Mouse (Mus musculus) left cerebral cortex, postnatal 25 days (tissue): ENCODE measurements around the gene Olfr791. TPM values are rescaled to one million over a fixed set of nuclear protein-coding genes. Genes with fewer than 3 reads are reported as not detected.
A peak's percentile ranks its signal among the peaks of the same experiment; 100 is the strongest.

Source experiments
- DNase-seq, 2 experiments: peaks; one replicate each; pipeline ENCODE4 v3.0.0; 2022; ENCODE audit warnings: low spot score in 2 of 2, mixed read lengths in 1 of 2
- intact Hi-C: fragments of 180-260 bp; cut with DNase I; formaldehyde crosslinking; loops from one replicate; pipeline ENCODE4 v1.15.1; 2025
- total RNA-seq, 2 experiments: library from RNA; stranded (reverse); gene quantifications; 2 replicates each; pipeline ENCODE4 v1.2.3; 2021

Gene Olfr791
- not detected for total RNA-seq

GRCm38 (mm10) chr10:129521492-129521891 is at the start of gene Olfr791:
Gene Olfr791 (plus strand): TSS chr10:129521792.
- DNase-seq, result no peak
- intact Hi-C loops, result no loop called here

DNA sequence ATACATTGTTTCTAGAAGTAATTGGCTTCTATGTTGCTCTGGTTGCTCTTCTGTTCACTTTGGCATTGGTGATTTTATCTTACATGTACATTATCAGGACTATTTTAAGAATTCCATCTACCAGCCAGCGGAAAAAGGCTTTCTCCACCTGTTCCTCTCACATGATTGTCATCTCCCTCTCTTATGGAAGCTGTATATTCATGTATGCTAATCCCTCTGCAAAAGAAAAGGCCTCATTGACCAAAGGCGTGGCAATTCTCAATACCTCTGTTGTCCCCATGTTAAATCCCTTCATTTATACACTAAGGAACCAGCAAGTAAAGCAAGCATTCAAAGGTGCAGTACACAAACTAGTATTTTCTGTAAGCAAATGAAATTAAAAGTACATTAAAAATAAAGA is 48.3 kb upstream of the Olfr791 start:
- intact Hi-C loops, result no loop called here
- no peak for DNase-seq

DNA sequence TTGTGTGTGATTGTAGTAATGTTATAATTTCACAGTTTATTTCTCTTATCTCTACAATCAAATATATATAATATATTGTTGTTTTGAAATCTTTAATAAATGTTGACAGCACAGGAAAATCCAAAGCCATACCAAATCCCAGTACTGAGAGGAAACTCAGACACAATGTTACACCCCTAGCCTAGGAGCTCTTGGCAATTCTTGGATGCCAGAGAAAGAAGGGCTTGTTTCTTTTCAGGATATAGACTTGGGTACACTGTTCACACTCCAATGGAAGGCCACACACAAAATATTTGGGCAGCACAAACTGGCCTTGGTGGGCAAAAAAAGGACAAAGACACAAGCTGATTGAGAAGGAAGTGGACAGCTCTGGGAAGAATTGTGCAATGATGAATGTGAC is 47.9 kb upstream of the Olfr791 start:
- intact Hi-C loops, result no loop called here
- DNase-seq, result no peak

- intact Hi-C loops, result no loop called here
- DNase-seq, result no peak
These were observed 37.1 kb upstream of the Olfr791 start, which contains the start of gene Olfr789 for GRCm38 (mm10) chr10:129484452-129484851. Gene Olfr789 (plus strand): TSS chr10:129484752.

DNA sequence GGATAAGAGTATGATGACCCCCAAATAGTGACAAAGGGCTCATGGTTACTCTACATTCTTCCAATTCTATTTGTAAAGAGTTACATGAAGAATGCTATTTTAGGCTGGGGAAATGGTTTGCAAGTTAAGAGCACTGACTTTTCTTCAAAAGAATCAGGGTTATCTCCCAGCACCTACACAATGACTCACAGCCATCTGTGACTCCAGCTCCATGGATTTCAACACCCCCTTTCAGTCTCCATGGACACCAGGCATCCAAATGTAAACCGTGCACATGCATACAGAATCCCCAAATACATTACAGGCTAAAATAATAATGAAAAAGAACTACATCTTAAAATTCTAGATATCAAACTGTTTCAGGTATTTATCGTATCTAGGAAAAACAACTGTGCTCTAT is 31.5 kb upstream of the Olfr791 start:
- intact Hi-C loops, result no loop called here

GRCm38 (mm10) chr10:129498192-129498591 is 23.4 kb upstream of the Olfr791 start, which contains the start of gene Olfr790:
Gene Olfr790 (plus strand): TSS chr10:129498492.
- intact Hi-C loops, result no loop called here
- no peak for DNase-seq

More for the DNA sequence above, 31.5 kb upstream of the Olfr791 start:
- DNase-seq, result peak; percentile 4 to 80

GRCm38 (mm10) chr10:129538862-129539261 is 17.3 kb downstream of the Olfr791 start, which contains the start of gene Olfr792:
Gene Olfr792 (plus strand): TSS chr10:129539162.
- intact Hi-C loops, result no loop called here
- DNase-seq, result no peak

GRCm38 (mm10) chr10:129549354-129549753 is 27.8 kb downstream of the Olfr791 start:
- peak; percentile 14 for DNase-seq
- intact Hi-C loops, result loop anchor here (2.0 kb wide), 1 partner anchor 543 kb away; no protein-coding TSS in a partner anchor

GRCm38 (mm10) chr10:129567355-129567754 is 45.8 kb downstream of the Olfr791 start, which contains the start of gene Olfr794:
Gene Olfr794 (plus strand): TSS chr10:129567655.
- no peak for DNase-seq
- intact Hi-C loops, result no loop called here

DNA sequence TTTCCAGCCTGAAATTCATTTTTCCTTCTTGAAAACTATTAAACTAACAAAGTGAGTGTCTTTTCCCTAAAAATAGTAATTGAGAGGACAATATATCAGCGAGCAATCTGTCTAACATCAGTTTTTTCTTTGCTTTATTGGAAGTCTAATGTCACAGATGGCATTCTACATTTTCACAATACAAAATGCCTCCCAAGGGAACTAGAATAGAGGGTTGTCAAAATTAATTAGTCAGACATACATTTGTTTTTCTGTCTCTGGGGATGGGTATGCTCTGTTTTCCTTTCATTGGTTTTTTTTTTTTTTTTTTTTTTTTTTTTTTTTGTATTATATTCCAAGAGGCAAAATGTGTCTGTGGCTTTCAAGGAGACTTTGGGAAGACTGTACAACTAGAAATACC is 55.5 kb downstream of the Olfr791 start:
- intact Hi-C loops, result no loop called here

More for the DNA sequence above, 55.5 kb downstream of the Olfr791 start:
- DNase-seq, result no peak

Other genes with a start within 250 kb of the Olfr791 start
- gene Olfr780, start 203.7 kb upstream of the Olfr791 start, total RNA-seq, result not detected
- not detected for gene Olfr781, start 192.9 kb upstream of the Olfr791 start, total RNA-seq
- gene Olfr782, start 172.9 kb upstream of the Olfr791 start, total RNA-seq, result not detected
- under 1 TPM in 1 of 2 experiments, not detected in 1; 0.23 TPM for gene Olfr784, start 137.7 kb upstream of the Olfr791 start, total RNA-seq
- gene Olfr785, start 116.4 kb upstream of the Olfr791 start, total RNA-seq, result not detected
- gene Olfr786, start 94.5 kb upstream of the Olfr791 start, total RNA-seq, result not detected
- not detected for gene Olfr787, start 59.9 kb upstream of the Olfr791 start, total RNA-seq
- gene Olfr788, start 50.8 kb upstream of the Olfr791 start, total RNA-seq, result not detected
- not detected for gene Olfr789, start 37.0 kb upstream of the Olfr791 start, total RNA-seq
- gene Olfr790, start 23.3 kb upstream of the Olfr791 start, total RNA-seq, result not detected
- not detected for gene Olfr792, start 17.4 kb downstream of the Olfr791 start, total RNA-seq
- gene Olfr794, start 45.9 kb downstream of the Olfr791 start, total RNA-seq, result not detected
- not detected for gene Olfr796, start 90.8 kb downstream of the Olfr791 start, total RNA-seq
- not detected for gene Olfr798, start 106.1 kb downstream of the Olfr791 start, total RNA-seq
- not detected for gene Olfr799, start 115.7 kb downstream of the Olfr791 start, total RNA-seq
- gene Olfr800, start 135.9 kb downstream of the Olfr791 start, total RNA-seq, result not detected
- gene Olfr801, start 152.1 kb downstream of the Olfr791 start, total RNA-seq, result not detected
- gene Olfr802, start 166.4 kb downstream of the Olfr791 start, total RNA-seq, result under 1 TPM; 0.14 to 0.21 TPM
- not detected for gene Olfr803, start 172.5 kb downstream of the Olfr791 start, total RNA-seq
- gene Olfr804, start 181.4 kb downstream of the Olfr791 start, total RNA-seq, result not detected
- gene Olfr805, start 207.6 kb downstream of the Olfr791 start, total RNA-seq, result not detected
- not detected for gene Olfr806, start 220.1 kb downstream of the Olfr791 start, total RNA-seq
- not detected for gene Olfr807, start 236.0 kb downstream of the Olfr791 start, total RNA-seq
- gene Olfr808, start 243.7 kb downstream of the Olfr791 start, total RNA-seq, result not detected